Mouse (Mus musculus) heart, embryonic 14.5 days (tissue): ENCODE results near the gene Sec11a. TPM values are rescaled to one million over a fixed set of nuclear protein-coding genes. Genes with fewer than 3 reads are reported as not detected.
"Not testable (repeated sequence)": the region's sequence is repeated elsewhere in the genome, so short reads cannot be mapped to it uniquely, and the experiment has no call there.

Experiments
- ATAC-seq: fragments of 200-750 bp; cut with Nextera tagmentation; 2 replicates; pipeline ENCODE4 v1.8.0; 2017; ENCODE audit warnings: low read depth, moderate TSS enrichment; ENCODE audit not compliant: insufficient number of reproducible peaks, insufficient read depth, low FRiP score
- H3K27ac ChIP-seq, 2 experiments: fragments of 200-500 bp in 1 of 2; fragments of 300-500 bp in 1 of 2; sonication (generic) in 1 of 2; replicated peaks in 1 of 2; 2 replicates each; pipeline ENCODE4 v1.5.1; 2012 to 2014; ENCODE audit warnings: low read depth in 2 of 2, low read length in 2 of 2, control low read depth in 1 of 2, mild to moderate bottlenecking in 1 of 2, mixed read lengths in 1 of 2; ENCODE audit not compliant: control insufficient read depth in 1 of 2, insufficient read depth in 1 of 2
- H3K27me3 ChIP-seq: fragments of 300-500 bp; sonication (generic); 2 replicates; pipeline ENCODE4 v1.6.1; 2014; ENCODE audit warnings: mild to moderate bottlenecking, low read length, control low read depth; ENCODE audit not compliant: control insufficient read depth, insufficient read depth
- H3K36me3 ChIP-seq: fragments of 300-500 bp; sonication (generic); 2 replicates; pipeline ENCODE4 v1.6.1; 2014; ENCODE audit warnings: mild to moderate bottlenecking, control low read depth, low read length, mixed read lengths; ENCODE audit not compliant: control insufficient read depth, insufficient read depth
- H3K4me1 ChIP-seq, 2 experiments: fragments of 200-500 bp in 1 of 2; fragments of 300-500 bp in 1 of 2; sonication (generic) in 1 of 2; 2 replicates each; pipeline ENCODE4 v1.6.1; 2012 to 2014; ENCODE audit warnings: low read length in 2 of 2, control low read depth in 1 of 2, mixed read lengths in 1 of 2; ENCODE audit not compliant: control insufficient read depth in 2 of 2, insufficient read depth in 2 of 2
- H3K4me2 ChIP-seq: fragments of 300-500 bp; sonication (generic); 2 replicates; pipeline ENCODE4 v1.6.1; 2014; ENCODE audit warnings: mild to moderate bottlenecking, low read length
- H3K4me3 ChIP-seq, 2 experiments: fragments of 200-500 bp in 1 of 2; fragments of 300-500 bp in 1 of 2; sonication (generic) in 1 of 2; 2 replicates each; pipeline ENCODE4 v1.5.1; 2012 to 2014; ENCODE audit warnings: low read length in 2 of 2, mild to moderate bottlenecking in 2 of 2, control low read depth in 1 of 2, low read depth in 1 of 2, moderate library complexity in 1 of 2; ENCODE audit not compliant: control insufficient read depth in 1 of 2, insufficient read depth in 1 of 2
- H3K9ac ChIP-seq: fragments of 300-500 bp; sonication (generic); 2 replicates; pipeline ENCODE4 v1.6.1; 2014; ENCODE audit warnings: mild to moderate bottlenecking, low read length
- H3K9me3 ChIP-seq: fragments of 300-500 bp; sonication (generic); 2 replicates; pipeline ENCODE4 v1.6.1; 2016; ENCODE audit warnings: low read length, control low read depth; ENCODE audit not compliant: control insufficient read depth
- WGBS: fragments of 180-500 bp; shearing (Covaris S2); extraction: QIAGEN DNeasy Blood & Tissue Kit; methylation state at CpG from one replicate; pipeline ENCODE4 v1.1.7; 2014; 5-methylcytosine and 5-hydroxymethylcytosine counted together
- polyA plus RNA-seq: library from polyadenylated mRNA; unstranded; fragments of >200 nt; fragmentation: Nextera tagmentation; extraction: Ambion mirVana; gene quantifications from 2 replicates; pipeline ENCODE4 v1.2.1, GENCODE M21; 2014

Gene Sec11a
- polyA plus RNA-seq, 1 experiment from 2014 or later, result 138 TPM

- H3K4me1 ChIP-seq, result peaks cover 10 to 32% of the 10 kb centered on the region in 2 experiments
These were observed 44.5 kb upstream of the Sec11a start for GRCm38 (mm10) chr7:80992063-80992462.

GRCm38 (mm10) chr7:80991589-80991988 lies 44.0 kb upstream of the Sec11a start:
- Histone ChIP-seq H3K4me3 (peak overlapping the region in 1 of 2 experiments; percentile 96; a peak in 1 of 4 replicates), H3K4me1 (peaks cover 10 to 37% of the 10 kb centered on the region in 2 experiments), H3K27me3 (no peaks in the 10 kb centered on the region), H3K9me3 (no peaks in the 10 kb centered on the region), H3K27ac (no peak overlapping the region), H3K4me2 (peak overlapping the region; percentile 89), H3K9ac (peak overlapping the region; percentile 99), H3K36me3 (0 out of 2 replicates have a peak, but pooled peaks cover 6% of the 10 kb centered on the region)
- 95% methylated on average over 5 of the region's 5 CpGs for WGBS
- no peak for ATAC-seq

More at GRCm38 (mm10) chr7:80992063-80992462, 44.5 kb upstream of the Sec11a start:
- H3K9ac ChIP-seq, result peak overlapping the region; percentile 99
- 0 out of 2 replicates have a peak, but pooled peaks cover 6% of the 10 kb centered on the region for H3K36me3 ChIP-seq
- peak overlapping the region; percentile 89 for H3K4me2 ChIP-seq
- peak overlapping the region; percentile 95 to 96 for H3K4me3 ChIP-seq
- ATAC-seq, result no peak
- H3K9me3 ChIP-seq, result no peaks in the 10 kb centered on the region
- H3K27me3 ChIP-seq, result no peaks in the 10 kb centered on the region
- WGBS, result 61% methylated on average over 6 of the region's 6 CpGs
- peak overlapping the region; percentile 95 to 98; a peak in 3 of 4 replicates for H3K27ac ChIP-seq

DNA sequence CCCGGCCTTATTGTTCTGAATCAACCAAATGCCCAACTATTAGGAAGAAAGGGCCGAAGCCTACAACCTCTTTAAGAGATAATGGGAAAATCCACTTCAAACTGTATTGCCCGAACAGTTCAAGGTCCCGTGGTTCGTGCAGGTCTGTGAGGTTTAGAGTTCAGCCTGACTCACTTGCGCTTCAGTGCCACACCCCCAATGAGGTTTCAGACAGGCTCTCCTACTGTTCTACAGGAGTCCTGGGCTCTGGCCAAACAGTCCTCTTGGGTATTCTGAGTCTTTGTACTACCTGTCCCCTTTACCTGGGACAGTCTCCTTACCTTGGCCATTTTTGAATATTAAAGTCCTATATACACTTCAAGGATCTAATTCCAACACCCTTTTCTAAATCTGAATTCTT lies 42.7 kb upstream of the Sec11a start:
- no peak overlapping the region for H3K4me2 ChIP-seq
- H3K9me3 ChIP-seq, result no peaks in the 10 kb centered on the region
- ATAC-seq, result no peak
- H3K9ac ChIP-seq, result no peak overlapping the region
- H3K27ac ChIP-seq, result no peak overlapping the region
- WGBS, result 91% methylated on average over 6 of the region's 6 CpGs
- no peaks in the 10 kb centered on the region for H3K36me3 ChIP-seq
- no peak overlapping the region for H3K4me3 ChIP-seq
- H3K4me1 ChIP-seq, result peaks cover 7 to 32% of the 10 kb centered on the region in 2 experiments
- H3K27me3 ChIP-seq, result no peaks in the 10 kb centered on the region

GRCm38 (mm10) chr7:80987805-80988625 lies 40.4 kb upstream of the Sec11a start:
- no peak overlapping the region for H3K4me3 ChIP-seq
- no peaks in the 10 kb centered on the region for H3K27me3 ChIP-seq
- H3K36me3 ChIP-seq, result no peaks in the 10 kb centered on the region
- ATAC-seq, result no peak
- no peak overlapping the region for H3K27ac ChIP-seq
- peaks cover 3 to 22% of the 10 kb centered on the region in 2 experiments; a peak in 3 of 4 replicates for H3K4me1 ChIP-seq
- WGBS, result 61% methylated on average over 4 of the region's 4 CpGs
- no peaks in the 10 kb centered on the region for H3K9me3 ChIP-seq
- H3K9ac ChIP-seq, result no peak overlapping the region
- H3K4me2 ChIP-seq, result no peak overlapping the region

- Histone ChIP-seq H3K4me3 (no peak overlapping the region), H3K36me3 (no peaks in the 10 kb centered on the region), H3K9ac (peak overlapping the region; percentile 25; the same call in 1 of the 2 replicates), H3K4me2 (peak overlapping the region; percentile 23), H3K9me3 (no peaks in the 10 kb centered on the region), H3K27me3 (no peaks in the 10 kb centered on the region), H3K4me1 (peaks cover 0 to 16% of the 10 kb centered on the region in 2 experiments; a peak in 2 of 4 replicates), H3K27ac (0 out of 4 replicates have a peak overlapping the region, but pooled peaks of 1 of the 2 experiments have one; percentile 19)
- 7% methylated on average over 6 of the region's 6 CpGs for WGBS
- no peak for ATAC-seq
These were observed 39.0 kb upstream of the Sec11a start for GRCm38 (mm10) chr7:80986458-80987187.

DNA sequence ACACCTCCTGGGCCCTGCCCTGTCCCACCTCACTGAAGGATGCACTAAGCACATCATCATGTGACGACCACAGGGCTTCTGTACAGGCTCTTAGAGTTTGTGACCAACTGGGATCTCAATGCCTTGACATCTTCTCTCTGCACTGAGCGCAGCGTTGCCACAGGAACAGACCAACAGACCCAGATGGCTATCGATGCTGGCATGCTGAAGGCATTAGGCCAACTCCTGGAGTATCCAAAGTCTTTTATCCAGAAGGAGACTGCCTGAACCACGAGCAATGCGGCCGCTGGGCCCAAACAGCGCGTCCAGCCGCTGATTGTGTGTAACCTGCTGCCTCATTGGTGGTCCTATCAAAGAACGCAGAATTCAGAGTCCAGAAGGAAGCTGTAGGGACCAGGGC lies 33.0 kb upstream of the Sec11a start:
- no peak overlapping the region for H3K27ac ChIP-seq
- no peak overlapping the region for H3K4me3 ChIP-seq
- no peak for ATAC-seq
- no peak overlapping the region for H3K9ac ChIP-seq
- H3K9me3 ChIP-seq, result no peaks in the 10 kb centered on the region
- no peaks in the 10 kb centered on the region for H3K4me1 ChIP-seq
- H3K27me3 ChIP-seq, result no peaks in the 10 kb centered on the region
- H3K4me2 ChIP-seq, result no peak overlapping the region
- no peaks in the 10 kb centered on the region for H3K36me3 ChIP-seq
- 85% methylated on average over 11 of the region's 11 CpGs for WGBS

DNA sequence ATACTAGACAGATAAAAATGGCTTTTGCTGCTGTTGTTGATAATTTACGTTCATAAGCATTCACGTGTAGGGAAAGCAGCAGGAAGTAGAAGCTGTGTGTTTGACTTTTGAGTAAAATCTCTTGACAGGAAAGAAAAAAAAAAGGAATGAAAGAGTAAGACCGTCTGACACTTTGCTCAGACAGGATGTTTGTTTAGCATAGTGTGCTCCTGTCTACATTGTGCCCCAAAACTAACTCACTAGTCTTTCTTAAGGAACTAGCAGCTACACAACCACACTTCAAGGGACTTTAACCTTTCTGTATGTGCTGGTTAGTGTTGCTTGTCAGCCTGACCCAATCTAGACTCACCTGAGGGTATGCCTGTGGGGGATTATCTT lies 26.0 kb upstream of the Sec11a start:
- not testable (repeated sequence) for H3K27me3 ChIP-seq, H3K4me1 ChIP-seq, H3K36me3 ChIP-seq, H3K9ac ChIP-seq, H3K9me3 ChIP-seq, H3K4me3 ChIP-seq, H3K4me2 ChIP-seq, H3K27ac ChIP-seq, ATAC-seq
- WGBS, result 58% methylated on average over 3 of the region's 3 CpGs
